Mouse (Mus musculus) testis, postnatal 10 days (tissue): ENCODE results near the gene Dlg2.

Experiments
- DNase-seq: peaks from one replicate; pipeline ENCODE4 v3.0.0; 2021; ENCODE audit warnings: low spot score

Gene Dlg2

DNA sequence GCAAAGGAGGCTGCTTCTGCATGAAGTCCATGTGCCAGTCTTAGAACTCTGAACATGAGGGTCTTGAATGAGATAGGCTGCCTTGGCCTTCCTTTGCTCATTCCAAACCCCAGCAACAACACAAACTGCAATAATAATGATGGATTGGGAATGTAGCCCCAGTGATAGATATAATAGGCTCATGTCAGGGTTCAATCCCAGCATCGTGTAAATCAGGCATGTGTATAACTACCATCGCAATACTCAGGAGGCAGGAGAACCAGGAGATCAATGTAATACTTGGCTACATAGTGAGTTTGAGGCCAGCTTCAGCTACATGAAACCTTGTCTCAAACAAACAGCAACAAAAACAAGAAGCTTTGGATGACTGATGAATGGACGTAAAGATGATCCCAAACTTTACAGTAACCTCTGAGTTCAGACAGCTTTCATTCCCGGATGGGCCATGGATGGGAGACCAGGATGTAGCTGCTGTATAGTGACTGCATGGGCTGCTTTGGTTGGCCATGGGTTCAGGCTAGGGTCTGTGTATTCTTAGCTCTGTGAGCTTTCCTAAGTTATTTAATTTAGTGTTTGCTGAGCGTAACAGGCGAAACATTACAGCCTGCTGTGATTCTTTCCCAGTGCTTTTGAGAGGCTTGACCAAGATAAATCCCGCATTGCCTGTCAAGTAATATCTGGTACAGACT lies 1708.0 kb downstream of the Dlg2 start:
- DNase-seq: no peak

DNA sequence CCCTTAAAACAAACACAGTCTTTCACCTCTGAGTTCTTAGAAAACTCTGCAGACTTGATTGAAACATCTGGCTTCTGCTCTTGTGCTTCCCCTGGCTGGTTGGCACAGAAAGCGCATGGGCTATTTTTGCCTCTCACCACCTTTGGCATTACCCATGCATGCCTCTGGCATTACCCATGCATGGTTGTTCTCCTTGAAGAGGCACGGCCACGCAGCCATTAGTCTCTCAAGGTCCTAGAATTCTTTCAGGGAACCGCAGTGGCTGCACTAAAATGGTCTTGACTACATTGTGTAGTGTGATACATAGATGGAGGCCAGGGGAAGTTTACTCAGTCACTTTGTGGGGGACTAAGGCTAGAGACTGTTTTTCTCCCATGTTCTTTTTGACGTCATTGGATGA lies 1709.9 kb downstream of the Dlg2 start:
- no peak for DNase-seq

DNA sequence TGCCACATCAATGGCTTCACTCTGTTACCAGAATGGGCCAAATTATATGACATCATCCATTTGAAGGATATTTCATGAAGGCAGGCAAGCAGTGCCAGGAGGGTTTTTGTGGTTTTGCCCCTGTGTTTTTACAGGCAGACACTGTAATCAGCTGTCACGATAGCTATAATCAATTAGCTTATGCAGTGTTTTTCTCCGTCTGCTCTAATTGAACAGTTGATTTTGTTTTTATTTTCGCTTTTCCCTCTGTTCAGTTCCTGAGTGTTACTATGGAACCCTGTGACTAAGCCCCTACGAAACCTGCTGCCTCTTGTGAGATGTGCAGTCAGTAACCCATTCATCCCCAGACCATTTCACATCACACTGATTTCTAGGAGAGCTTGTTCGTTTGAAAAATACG lies 1712.7 kb downstream of the Dlg2 start:
- no peak for DNase-seq

DNA sequence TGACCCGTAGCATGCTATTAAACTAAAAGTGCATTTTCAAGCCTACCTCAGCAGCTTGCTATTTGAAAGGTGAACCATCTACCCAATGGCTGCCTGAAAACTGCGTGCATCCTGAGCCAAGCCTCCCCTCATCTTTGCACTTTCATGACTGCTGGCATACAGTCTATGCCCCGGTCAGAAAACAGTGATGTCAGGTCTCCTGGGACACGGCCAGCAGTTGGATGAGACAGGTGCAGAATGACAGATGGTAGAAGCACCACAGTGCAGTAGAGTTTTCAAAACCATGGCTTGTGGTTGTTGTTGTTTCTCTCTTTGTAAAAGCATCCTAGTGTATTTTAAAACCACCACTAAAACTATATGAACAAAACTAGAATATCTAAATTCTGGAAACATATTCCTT lies 1719.5 kb downstream of the Dlg2 start:
- no peak for DNase-seq

DNA sequence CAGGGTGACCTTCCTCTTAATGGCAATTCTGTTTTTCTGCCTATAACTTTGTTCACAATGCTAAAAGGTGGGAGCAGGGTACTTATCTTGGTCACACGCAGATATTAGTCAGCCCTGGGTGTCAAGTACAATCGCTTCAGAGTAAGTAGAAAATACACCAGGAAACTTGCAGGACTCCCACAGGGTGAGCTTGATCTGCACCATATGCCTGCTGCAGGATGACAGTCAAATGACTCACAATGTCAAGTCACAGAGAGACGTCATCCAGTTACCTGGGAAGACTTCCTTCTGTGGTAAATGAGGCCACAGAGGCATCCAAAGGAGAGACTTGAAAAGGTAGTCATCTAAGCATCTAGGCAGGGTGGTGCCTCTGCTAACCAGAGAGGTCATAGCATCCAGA lies 1721.1 kb downstream of the Dlg2 start:
- DNase-seq: no peak

DNA sequence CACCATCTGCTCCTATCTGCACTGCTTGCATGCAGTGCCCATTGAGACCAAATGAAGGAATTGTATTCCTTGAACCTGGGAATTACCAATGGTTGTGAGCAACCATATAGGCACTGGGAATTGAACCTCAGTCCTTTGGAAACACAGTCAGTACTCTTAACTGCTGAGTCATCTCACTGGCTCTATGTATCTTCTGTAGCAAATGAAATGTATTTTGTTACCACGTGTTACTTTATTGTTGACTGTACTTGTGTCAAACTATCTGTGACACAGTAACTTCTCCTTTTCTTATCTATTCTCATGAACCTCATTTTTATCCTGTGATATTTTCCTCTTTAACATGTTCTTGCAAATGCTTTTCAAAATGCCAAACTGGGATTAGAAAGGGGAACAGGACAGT lies 1722.7 kb downstream of the Dlg2 start:
- no peak for DNase-seq

DNA sequence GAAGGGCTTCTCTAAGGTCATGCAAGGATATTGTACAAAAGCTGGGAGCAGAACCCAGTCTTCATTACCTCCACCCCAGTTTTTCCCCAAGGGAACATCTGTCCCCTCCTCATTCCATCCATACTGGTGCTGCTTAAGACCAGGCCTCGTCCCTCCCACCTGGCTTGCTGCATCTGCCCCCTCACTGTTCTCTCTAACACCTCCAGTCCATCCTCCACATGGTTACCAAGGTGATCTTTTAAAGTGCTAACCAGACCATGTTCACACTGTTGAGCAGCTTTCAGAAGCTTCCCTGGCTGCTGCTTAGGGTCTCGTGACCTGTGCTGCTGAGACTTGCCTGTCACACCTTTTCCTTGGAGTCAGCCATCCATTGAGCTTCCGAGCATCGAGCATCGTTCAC lies 1734.2 kb downstream of the Dlg2 start:
- no peak for DNase-seq

DNA sequence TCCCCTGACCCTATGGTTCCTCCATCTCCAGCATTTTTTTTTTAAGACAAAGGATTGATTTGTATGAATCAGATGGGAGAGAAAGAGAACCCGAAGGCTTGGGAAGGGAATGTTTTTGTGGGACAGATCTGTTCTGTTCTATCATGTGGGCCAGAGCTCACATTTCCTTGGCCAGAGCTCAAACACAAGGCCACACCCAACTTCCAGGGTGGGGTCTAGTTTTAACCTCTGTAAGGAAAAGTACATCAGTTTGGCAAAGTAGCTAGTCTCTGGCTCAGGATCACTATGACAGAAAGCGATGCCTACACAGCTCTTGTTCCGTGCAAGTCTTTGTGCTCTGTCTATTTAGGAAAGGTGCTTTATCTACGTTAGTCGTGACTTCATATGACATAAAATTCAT lies 1737.3 kb downstream of the Dlg2 start:
- DNase-seq: no peak

DNA sequence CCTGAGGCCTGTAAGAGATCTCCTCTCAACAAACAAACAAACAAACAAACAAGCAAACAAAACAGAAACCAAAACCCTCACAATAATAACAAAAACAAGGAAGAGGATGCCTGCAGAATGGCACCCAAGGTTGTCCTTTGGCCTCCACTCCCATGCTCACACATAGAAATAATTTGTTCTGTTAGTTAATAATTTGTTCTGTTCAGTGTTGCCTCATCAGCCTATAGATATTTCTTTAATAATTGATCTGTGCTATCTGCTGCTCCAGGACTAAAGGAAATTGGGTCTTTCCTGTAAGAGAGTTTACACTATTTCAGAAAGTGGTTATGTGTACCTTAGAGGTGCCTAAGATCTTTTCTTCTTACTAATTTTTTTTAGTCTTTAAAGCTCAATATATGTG lies 1741.7 kb downstream of the Dlg2 start:
- no peak for DNase-seq

DNA sequence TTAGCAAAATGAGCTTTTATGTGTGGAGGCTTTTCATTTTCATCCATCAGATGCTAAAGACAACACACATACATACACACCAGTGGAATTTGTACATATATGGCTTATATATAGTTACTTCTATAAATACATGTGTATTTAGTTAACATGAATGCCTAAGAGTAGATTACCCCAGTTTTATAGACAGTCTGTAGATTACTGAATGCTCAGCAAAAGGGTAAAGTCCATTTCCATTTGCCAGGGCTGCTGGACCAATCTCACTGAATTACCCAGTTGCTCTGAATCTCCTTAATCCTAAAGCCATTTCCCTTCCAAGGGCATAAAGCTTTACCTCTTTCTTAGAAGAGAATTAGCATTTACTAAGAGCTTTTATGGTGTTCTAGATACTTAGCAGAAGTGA lies 1744.1 kb downstream of the Dlg2 start:
- DNase-seq: no peak

DNA sequence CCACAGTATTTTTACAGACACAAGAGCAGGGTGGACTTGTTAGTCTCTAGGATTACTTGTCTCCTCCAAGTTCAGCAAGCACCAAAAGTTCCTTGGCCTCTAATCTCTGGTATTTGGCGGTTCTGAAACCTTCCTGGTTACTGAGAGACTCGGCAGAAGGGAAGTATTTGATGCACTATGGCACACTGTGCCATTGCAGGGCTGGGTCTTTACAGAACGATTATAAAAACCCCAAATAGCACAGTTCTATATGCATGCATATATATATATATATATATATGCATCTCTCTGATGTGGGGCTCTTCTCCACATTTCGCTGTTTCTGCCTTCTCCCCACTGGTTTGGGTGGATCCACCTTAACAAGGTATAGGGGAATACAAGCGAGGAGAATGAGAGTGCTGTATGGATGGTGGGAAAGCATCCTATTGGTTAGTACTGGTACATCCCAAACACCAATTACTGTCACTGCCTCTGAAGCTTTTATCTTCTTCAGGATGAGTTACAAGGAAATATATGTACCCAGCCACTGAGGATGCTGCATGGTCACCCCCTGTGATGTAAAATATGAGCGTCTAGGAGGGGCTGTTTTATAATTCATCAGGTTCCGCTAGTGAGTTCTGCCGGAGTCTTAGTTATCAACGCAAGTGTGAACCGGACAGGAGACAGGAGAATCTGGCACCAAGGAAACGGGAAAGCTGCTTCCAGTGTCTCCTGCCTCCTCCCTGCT lies 1758.2 kb downstream of the Dlg2 start:
- DNase-seq: no peak

DNA sequence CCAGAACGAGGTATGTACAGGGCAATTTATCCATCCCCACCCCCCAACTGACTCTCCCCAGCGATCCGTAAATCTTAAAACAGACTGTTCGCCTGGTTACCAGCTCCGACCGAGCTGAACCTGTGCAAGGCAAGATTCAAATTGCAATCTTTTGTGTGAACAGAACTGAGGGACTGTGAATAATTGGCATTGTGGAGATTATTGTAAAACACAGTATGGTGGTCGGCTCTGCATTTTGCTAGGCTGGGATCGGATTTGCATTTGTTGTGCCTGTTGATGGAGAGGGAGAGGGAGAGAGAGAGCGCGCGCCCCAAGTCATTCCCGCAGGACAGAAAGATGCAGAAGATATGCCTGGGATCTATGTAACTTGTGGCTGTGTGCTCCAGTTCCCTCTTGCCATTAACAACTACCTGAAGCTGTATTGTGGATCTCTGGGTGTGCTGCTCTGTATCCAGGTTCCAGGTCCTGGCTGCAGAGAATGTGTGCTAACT lies 1759.1 kb downstream of the Dlg2 start:
- DNase-seq: no peak

DNA sequence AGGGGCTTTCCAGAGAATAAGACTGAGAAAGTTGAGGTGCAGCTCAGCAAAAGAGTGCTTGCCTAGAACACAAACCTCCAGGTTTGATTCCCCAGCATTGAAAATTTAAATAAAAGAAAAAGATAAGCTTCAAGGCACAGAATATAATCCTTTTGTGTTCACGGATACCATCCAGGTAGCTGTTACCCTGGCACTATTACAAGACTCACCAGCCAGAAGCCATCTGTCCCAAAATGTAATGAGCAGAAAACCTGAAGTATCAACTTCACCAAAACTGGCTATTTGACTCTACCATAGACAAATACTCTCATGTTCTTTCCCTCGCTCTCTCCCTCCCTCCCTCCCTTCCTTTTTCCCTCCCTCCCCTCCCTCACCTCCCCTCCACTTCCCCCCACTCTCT lies 1764.4 kb downstream of the Dlg2 start:
- no peak for DNase-seq

DNA sequence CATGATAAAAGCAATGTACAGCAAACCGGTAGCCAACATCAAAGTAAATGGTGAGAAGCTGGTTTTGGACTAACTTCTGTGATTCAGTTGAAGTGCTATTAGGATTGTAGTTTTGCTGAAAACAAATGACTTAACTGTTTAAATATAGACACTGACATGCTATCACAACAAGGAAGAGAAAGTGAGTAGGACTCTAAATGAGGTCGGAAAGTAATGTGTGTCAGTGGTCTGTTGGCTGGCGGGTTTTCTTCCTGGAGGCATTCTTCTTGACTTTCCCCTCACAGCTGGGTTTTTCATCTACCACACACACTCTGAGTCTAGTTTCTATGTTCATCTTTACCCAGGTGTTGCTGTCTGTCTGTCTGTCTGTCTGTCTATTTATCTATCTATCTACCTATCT lies 1771.1 kb downstream of the Dlg2 start:
- no peak for DNase-seq

DNA sequence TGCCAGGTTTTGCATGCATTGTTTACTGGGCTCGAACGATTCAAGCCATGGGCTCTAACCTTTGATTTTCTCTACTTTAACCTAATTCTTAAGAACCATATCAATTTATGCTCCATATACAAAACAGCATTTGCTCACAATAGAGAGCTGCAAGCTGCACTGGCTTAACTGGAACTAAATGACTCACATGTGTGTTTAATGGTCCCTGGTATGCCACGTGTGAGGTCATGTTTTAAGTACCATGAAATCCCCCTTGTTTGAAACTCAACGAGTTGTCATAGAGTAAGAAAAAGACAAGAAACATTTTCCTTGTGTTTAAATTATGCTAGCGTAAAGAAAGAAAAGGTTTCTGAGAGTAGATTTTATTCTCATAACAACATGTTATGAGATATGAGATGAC lies 1772.1 kb downstream of the Dlg2 start:
- DNase-seq: no peak

DNA sequence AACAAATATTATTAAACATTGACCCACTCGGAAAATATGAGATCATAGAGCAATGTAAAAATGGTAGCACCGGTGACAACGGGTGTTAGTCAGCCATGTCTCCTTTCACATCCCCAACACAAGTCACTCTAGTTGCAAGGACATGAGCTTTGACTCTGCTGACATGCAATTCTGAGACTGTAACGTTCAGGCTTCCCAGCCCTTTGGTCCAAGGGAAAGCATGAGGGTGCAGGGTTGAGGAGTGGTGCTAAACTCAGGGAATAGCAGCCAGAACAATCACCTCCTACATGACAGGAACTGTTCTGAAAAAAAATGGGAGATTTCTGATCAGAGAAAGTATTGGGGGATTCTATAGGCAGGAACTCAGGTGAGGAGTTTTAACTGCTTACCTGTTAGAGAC lies 1781.7 kb downstream of the Dlg2 start:
- no peak for DNase-seq

DNA sequence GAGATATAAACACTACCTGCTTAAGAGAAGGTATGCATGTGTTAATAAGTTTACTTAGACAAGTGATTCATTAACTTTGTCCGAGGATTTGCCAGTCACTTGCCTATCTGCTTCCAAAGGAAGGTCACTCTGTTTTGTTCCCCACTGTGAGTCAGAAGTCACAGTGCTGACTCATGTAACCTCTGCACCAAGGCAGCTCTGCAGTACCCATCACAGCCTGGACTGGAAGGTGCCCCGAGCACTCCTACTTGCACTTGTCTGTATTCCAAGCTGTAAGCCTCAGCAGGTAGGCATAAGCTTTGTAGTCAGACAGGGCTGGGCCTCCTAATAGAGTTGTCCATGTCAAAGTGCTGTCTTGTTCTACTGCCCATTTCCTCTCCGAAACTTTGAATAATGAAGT lies 1782.2 kb downstream of the Dlg2 start:
- no peak for DNase-seq

DNA sequence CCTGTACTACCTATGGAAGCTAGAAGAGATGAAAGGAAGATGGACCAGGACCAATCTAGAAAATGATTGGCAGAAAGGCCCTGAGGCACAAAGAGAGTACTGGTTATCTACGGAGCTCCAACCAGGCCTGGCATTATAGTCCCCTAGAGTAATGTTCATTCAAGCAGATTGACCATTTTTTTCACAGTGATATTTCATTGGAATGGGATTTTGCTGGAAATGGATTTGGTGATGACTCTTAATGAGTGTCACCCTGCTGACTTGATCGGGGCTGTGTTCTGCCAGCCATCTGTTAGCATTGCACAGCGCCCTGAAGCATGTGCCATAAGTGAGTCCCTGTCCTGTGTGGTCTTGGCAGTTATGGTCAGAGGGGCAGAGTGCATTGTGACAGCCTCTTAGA lies 1787.9 kb downstream of the Dlg2 start:
- DNase-seq: no peak

DNA sequence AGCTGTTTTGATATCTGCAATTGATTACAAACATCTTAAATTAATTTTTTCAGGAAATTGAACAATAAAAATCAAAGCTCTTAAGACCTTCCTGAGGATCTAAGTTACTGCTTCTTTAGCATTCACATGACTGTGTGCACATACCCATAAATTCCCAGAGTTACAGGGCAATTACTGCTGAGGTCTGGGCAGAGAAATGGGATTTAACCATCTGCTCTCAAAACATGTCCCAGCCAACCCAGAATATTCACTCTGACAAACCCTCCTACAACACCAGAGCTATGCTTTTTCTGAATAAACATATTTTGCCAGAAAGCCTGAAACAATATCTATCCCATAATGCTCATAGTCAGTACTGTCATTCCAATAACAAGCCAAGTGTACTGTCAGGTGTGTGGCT lies 1788.5 kb downstream of the Dlg2 start:
- DNase-seq: no peak

DNA sequence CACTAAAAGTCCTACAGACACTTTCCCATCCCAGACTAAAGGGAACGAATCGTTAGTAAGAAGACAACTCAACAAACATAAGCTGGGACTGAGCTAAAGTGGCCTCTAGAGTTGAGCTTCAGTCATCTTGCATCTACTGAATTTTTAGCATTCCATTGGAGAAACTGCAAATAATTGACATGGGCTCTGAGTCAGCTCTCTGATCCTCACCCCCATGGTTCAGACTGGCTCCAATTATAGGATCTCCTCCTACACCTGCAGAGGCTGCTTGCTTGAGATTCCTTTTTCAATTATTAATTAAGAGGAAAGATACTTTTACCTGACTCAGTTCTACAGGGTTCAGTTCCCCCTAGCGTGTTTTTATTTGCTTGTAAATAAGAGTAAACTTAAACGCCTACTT lies 1798.9 kb downstream of the Dlg2 start:
- DNase-seq: no peak

DNA sequence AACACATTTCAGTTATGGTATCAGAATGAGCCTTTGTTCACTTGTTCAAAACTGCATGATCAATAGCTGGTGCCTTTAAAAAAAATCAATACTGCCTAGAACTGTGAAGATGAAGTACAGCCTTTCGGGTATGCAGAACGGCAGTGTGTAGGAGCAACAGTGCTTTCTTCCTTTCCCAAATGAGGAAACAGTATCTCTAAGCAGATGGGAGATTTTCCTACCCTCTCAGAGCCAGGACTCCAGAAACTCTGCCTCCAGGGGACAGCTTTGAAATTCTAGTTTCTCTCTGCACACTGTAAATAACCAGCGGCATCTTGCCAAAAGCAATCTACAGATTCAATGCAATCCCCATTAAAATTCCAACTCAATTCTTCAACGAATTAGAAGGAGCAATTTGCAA lies 1801.2 kb downstream of the Dlg2 start:
- no peak for DNase-seq

DNA sequence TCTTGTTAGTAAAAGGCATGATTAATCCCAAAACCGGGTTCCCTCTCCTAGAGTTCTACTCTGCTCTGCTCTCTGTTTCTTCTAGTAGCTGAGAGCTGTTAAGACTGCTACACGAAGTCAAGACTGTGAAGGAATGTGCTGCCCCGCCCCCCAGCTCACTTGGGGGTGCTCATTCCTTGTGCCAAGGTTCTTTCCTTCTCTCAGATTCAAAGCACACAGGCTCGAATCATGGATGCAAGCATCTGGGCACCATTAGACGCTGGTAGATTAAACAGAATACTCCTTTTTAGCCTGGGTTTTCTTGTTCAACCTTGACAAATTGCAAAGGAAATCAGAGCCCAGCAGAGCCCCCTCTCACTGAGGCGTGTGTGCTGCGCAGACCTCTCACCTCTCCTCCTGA lies 1804.5 kb downstream of the Dlg2 start:
- DNase-seq: no peak

DNA sequence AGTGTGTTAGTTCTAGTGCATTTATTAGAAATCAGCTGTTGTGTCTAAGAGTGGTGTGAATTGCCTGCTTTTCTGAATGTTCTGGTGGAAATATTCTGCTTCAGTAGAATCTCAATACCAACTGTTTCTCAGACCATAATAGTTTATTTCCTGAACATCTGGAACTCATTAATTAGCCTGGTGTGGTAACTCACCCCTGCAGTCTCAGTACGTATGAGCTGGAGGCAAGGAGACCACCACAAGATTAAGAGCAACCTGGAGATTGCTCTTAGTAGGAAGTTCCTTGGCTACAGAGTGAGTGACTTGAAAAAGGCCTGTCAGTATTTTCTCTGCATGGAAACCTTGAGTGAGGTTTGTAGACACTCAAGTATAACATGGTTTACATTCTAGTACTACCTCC lies 1810.6 kb downstream of the Dlg2 start:
- no peak for DNase-seq

DNA sequence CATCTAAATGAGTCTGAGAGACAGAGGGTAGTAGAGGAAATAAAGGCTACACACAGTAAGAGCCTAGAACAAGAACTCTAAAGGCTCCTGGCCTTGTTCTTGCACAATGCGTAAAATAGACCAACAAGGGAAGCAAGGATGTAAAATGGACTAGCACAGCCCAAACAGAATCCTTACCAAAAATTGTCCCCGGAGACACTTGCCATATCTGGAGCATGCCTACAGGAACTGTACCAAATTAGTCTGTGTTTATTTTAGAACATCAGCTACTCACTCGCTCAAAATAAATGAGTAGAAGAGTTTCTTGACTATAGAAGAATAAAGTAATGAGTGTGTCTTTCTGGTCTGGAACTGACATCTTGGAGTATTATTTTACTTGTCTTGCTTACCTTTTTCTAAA lies 1812.3 kb downstream of the Dlg2 start:
- DNase-seq: no peak
